Mouse (Mus musculus) small intestine, adult 10 weeks (tissue): ENCODE measurements around the gene Scgb2b21. TPM values are rescaled to one million over a fixed set of nuclear protein-coding genes. Genes with fewer than 3 reads are reported as not detected.

Source experiments
- polyA plus RNA-seq: library from polyadenylated mRNA; stranded (reverse); fragments of 350-450 nt; fragmentation: Illumina TruSeq; extraction: RNeasy Lipid Tissue Mini Kit (QIAGEN cat#74804); gene quantifications from one replicate; pipeline ENCODE4 v1.2.3, GENCODE M21; 2014; ENCODE audit warnings: low replicate concordance

The Scgb2b21 gene
- not detected for polyA plus RNA-seq

GRCm38 (mm10) chr7:33520358-33520757 is at the start of gene Scgb2b21:
Gene Scgb2b21, minus strand, starts transcription at chr7:33520458.

Other genes with a start within 250 kb of the Scgb2b21 start
- gene Scgb2b19, start 240.1 kb downstream of the Scgb2b21 start, polyA plus RNA-seq = not detected
- not detected for gene Scgb1b19, start 233.2 kb downstream of the Scgb2b21 start, polyA plus RNA-seq
- not detected for gene Scgb2b20, start 154.1 kb downstream of the Scgb2b21 start, polyA plus RNA-seq
- not detected for gene Scgb1b20, start 147.2 kb downstream of the Scgb2b21 start, polyA plus RNA-seq
- not detected for gene Scgb2b24, start 218.9 kb upstream of the Scgb2b21 start, polyA plus RNA-seq
- gene Scgb1b24, start 223.3 kb upstream of the Scgb2b21 start, polyA plus RNA-seq = not detected